Mouse (Mus musculus) small intestine, adult 2 months (tissue): Measurements from ENCODE around the gene Muc1.

Experiments
- CTCF ChIP-seq: fragments of 200-500 bp; IDR thresholded peaks from 2 replicates; pipeline ENCODE4 v1.5.1; 2012; ENCODE audit warnings: low read depth, mild to moderate bottlenecking, control low read depth, inconsistent platforms, low read length, moderate library complexity, mixed read lengths; ENCODE audit not compliant: insufficient replicate concordance, insufficient read length; ENCODE audit errors: extremely low read depth
- POLR2A ChIP-seq: fragments of 200-500 bp; IDR thresholded peaks from 2 replicates; pipeline ENCODE4 v1.6.1; 2012; ENCODE audit warnings: low read depth, mild to moderate bottlenecking, control low read depth, inconsistent platforms, low read length, moderate library complexity

DNA sequence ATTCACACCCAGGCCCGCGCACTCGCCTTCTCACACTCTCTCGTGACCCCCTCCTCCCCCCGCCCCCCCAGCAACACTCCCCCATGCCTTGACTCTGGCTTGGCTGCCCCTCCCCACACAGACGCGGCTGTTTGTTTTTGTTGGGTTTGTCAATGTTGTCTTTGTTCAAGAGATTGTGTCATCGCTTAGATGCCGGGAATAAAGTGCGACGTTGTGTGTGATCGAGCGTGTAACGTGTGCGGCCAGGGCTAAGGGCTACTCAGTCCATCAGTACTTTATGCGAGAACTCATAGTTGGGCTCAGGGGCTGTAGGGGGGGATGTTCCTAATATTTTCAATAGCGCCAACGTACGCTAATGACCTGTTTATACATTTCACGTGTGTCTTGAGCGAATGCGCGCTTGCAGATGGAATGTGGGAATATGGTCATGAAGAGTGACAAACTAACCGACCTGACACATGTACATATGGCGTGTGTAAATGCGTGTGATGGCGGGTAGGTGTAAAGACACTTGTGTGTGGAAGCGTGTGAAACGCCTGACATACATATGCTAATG lies 51.3 kb downstream of the Muc1 start:
- TF ChIP-seq POLR2A, result no peak
- no peak for TF ChIP-seq CTCF
